Mouse (Mus musculus) c-Kit-positive CD71-positive TER-119-positive erythroid progenitor cells, embryonic 14.5 days (primary cell): ENCODE data around the gene Ergic1.

Experiments
- DNase-seq: peaks from one replicate; pipeline ENCODE4 v3.0.0-alpha.2; 2013; ENCODE audit warnings: low spot score

Gene Ergic1

GRCm38 (mm10) chr17:26601514-26601913 lies 40.2 kb downstream of the Ergic1 start:
- no peak for DNase-seq

GRCm38 (mm10) chr17:26601926-26602325 lies 40.6 kb downstream of the Ergic1 start:
- no peak for DNase-seq

- no peak for DNase-seq
These were observed 41.1 kb downstream of the Ergic1 start for GRCm38 (mm10) chr17:26602371-26602885.

- no peak for DNase-seq
These were observed 42.0 kb downstream of the Ergic1 start for GRCm38 (mm10) chr17:26603311-26603710.

- DNase-seq, result no peak
These were observed 44.3 kb downstream of the Ergic1 start for GRCm38 (mm10) chr17:26605636-26606035.

GRCm38 (mm10) chr17:26606516-26606915 lies 45.2 kb downstream of the Ergic1 start:
- no peak for DNase-seq

GRCm38 (mm10) chr17:26608348-26608747 lies 47.1 kb downstream of the Ergic1 start:
- DNase-seq, result no peak

- DNase-seq, result no peak
These were observed 47.6 kb downstream of the Ergic1 start for GRCm38 (mm10) chr17:26608877-26609276.

- DNase-seq, result no peak
These were observed 48.5 kb downstream of the Ergic1 start for GRCm38 (mm10) chr17:26609820-26610219.

GRCm38 (mm10) chr17:26611328-26611727 lies 50.0 kb downstream of the Ergic1 start:
- DNase-seq, result no peak

GRCm38 (mm10) chr17:26611918-26612317 lies 50.6 kb downstream of the Ergic1 start:
- DNase-seq, result no peak

GRCm38 (mm10) chr17:26614286-26614685 lies 53.0 kb downstream of the Ergic1 start:
- no peak for DNase-seq

GRCm38 (mm10) chr17:26614708-26615486 lies 53.6 kb downstream of the Ergic1 start:
- no peak for DNase-seq

- no peak for DNase-seq
These were observed 55.4 kb downstream of the Ergic1 start for GRCm38 (mm10) chr17:26616696-26617095.

GRCm38 (mm10) chr17:26618498-26618897 lies 57.2 kb downstream of the Ergic1 start:
- DNase-seq, result no peak

- DNase-seq, result no peak
These were observed 58.3 kb downstream of the Ergic1 start for GRCm38 (mm10) chr17:26619577-26619976.

GRCm38 (mm10) chr17:26620292-26620691 lies 59.0 kb downstream of the Ergic1 start:
- no peak for DNase-seq

- no peak for DNase-seq
These were observed 59.8 kb downstream of the Ergic1 start for GRCm38 (mm10) chr17:26620786-26621766.

- no peak for DNase-seq
These were observed 60.6 kb downstream of the Ergic1 start for GRCm38 (mm10) chr17:26621912-26622311.

- DNase-seq, result no peak
These were observed 62.7 kb downstream of the Ergic1 start for GRCm38 (mm10) chr17:26623991-26624390.

GRCm38 (mm10) chr17:26624999-26625398 lies 63.7 kb downstream of the Ergic1 start:
- DNase-seq, result no peak

GRCm38 (mm10) chr17:26625521-26626010 lies 64.3 kb downstream of the Ergic1 start:
- DNase-seq, result no peak
